Mouse (Mus musculus) liver, adult 2 months (tissue): ENCODE measurements around the gene Hsh2d. TPM values are rescaled to one million over a fixed set of nuclear protein-coding genes. Genes with fewer than 3 reads are reported as not detected.

ENCODE experiments used
- DNase-seq: peaks from one replicate; pipeline ENCODE4 v3.0.0-alpha.2; 2011; ENCODE audit warnings: low read depth, low spot score; ENCODE audit errors: extremely low read depth
- H3K27ac ChIP-seq: fragments of 200-500 bp; replicated peaks from 2 replicates; pipeline ENCODE4 v1.5.1; 2012; ENCODE audit warnings: low read depth, mild to moderate bottlenecking, control low read depth, inconsistent platforms, low read length; ENCODE audit not compliant: insufficient read depth
- H3K27me3 ChIP-seq: fragments of 200-500 bp; 2 replicates; pipeline ENCODE4 v1.6.1; 2012; ENCODE audit warnings: mild to moderate bottlenecking, moderate library complexity, low read length, inconsistent platforms; ENCODE audit not compliant: control insufficient read depth, insufficient read depth
- H3K36me3 ChIP-seq: fragments of 200-500 bp; 2 replicates; pipeline ENCODE4 v1.6.1; 2012; ENCODE audit warnings: low read length, inconsistent platforms; ENCODE audit not compliant: control insufficient read depth, insufficient read depth
- H3K4me1 ChIP-seq: fragments of 200-500 bp; 2 replicates; pipeline ENCODE4 v1.6.1; 2011; ENCODE audit warnings: low read length; ENCODE audit not compliant: control insufficient read depth, insufficient read depth
- H3K4me3 ChIP-seq: fragments of 200-500 bp; 2 replicates; pipeline ENCODE4 v1.5.1; 2011; ENCODE audit warnings: low read depth, mild to moderate bottlenecking, control low read depth, low read length, moderate library complexity; ENCODE audit not compliant: insufficient read depth
- H3K79me2 ChIP-seq: fragments of 200-500 bp; 2 replicates; pipeline ENCODE4 v1.6.1; 2012; ENCODE audit warnings: inconsistent platforms, mild to moderate bottlenecking, low read length, moderate library complexity; ENCODE audit not compliant: control insufficient read depth, insufficient read depth
- H3K9ac ChIP-seq: fragments of 200-500 bp; 2 replicates; pipeline ENCODE4 v1.6.1; 2012; ENCODE audit warnings: low read depth, mild to moderate bottlenecking, control low read depth, inconsistent platforms, low read length
- CTCF ChIP-seq: fragments of 200-500 bp; IDR thresholded peaks from 2 replicates; pipeline ENCODE4 v1.5.1; 2011; ENCODE audit warnings: low read depth, low read length, control low read depth
- POLR2A ChIP-seq: fragments of 200-500 bp; IDR thresholded peaks from 2 replicates; pipeline ENCODE4 v1.6.1; 2011; ENCODE audit warnings: low read length, control low read depth; ENCODE audit not compliant: insufficient read depth; ENCODE audit errors: extremely low read depth
- WGBS: fragments of 180-500 bp; shearing (Covaris S2); methylation state at CpG from one replicate; pipeline ENCODE4 v1.1.7; 2018; 5-methylcytosine and 5-hydroxymethylcytosine counted together
- polyA plus RNA-seq: library from polyadenylated mRNA; depleted of rRNA; stranded (reverse); fragments of >200 nt; gene quantifications from 2 replicates; pipeline ENCODE4 v1.2.3, GENCODE M21; 2012
- total RNA-seq: library from RNA; depleted of rRNA; stranded (reverse); fragments of >200 nt; gene quantifications from 2 replicates; pipeline ENCODE4 v1.2.3, GENCODE M21; 2014

Gene Hsh2d
- total and polyA plus RNA-seq, 2 experiments = 0.11 to 0.18 TPM

DNA sequence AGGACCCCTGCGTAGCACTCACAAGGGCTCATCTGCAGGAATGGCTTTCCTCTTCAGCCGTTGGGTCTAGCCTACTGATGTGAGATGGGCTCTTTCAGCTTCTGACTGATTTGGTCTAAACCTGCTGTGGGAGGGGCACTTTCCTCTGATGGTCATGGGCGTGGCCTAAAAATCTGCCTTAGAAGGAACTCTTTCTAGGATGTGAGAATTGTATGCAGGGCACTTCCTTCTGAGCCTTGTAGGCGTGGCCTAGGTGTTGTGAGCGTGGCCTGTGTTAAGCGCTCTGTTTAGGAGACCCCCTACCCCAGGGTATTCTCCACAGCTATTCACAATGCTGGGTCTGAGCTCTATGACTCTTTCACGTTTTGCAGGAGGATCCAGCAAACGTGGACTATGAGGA, 8.6 kb downstream of the Hsh2d start:
- no peaks in the 10 kb centered on the region for H3K36me3 ChIP-seq
- H3K4me3 ChIP-seq = no peak overlapping the region
- no peak overlapping the region for H3K27ac ChIP-seq
- H3K79me2 ChIP-seq = no peaks in the 10 kb centered on the region
- TF ChIP-seq CTCF (no peak), POLR2A (no peak)
- WGBS = 72% methylated on average over 8 of the region's 8 CpGs
- no peak for DNase-seq
- H3K9ac ChIP-seq = no peak overlapping the region
- no peaks in the 10 kb centered on the region for H3K4me1 ChIP-seq
- no peaks in the 10 kb centered on the region for H3K27me3 ChIP-seq

DNA sequence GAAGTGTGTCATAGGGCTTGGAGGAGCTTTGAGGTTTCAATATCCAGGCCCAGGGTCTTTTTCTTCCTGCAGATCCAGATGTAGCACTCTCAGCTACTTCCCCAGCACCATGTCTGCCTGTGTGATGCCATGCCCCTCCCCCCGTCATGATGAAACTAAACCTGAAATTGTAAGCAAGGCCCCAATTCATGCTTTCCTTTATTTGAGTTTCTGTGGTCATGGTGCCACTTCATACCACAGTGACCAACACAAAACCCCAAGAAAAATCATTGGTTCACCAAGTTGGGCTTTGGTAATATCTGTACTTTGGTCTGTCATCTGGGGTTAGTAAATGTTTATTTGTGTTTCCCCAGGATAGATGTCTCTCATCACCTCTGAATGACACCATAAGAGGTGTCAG, 19.1 kb downstream of the Hsh2d start:
- Histone ChIP-seq H3K27me3 (no peaks in the 10 kb centered on the region), H3K36me3 (no peaks in the 10 kb centered on the region), H3K4me3 (no peak overlapping the region), H3K9ac (no peak overlapping the region), H3K27ac (peak overlapping the region; percentile 57; the same call in 1 of the 2 replicates), H3K4me1 (peaks cover 1% of the 10 kb centered on the region; the same call in 1 of the 2 replicates), H3K79me2 (no peaks in the 10 kb centered on the region)
- 48% methylated on average over 1 of the region's 1 CpGs for WGBS
- TF ChIP-seq POLR2A (no peak), CTCF (no peak)
- peak; percentile 56 for DNase-seq

DNA sequence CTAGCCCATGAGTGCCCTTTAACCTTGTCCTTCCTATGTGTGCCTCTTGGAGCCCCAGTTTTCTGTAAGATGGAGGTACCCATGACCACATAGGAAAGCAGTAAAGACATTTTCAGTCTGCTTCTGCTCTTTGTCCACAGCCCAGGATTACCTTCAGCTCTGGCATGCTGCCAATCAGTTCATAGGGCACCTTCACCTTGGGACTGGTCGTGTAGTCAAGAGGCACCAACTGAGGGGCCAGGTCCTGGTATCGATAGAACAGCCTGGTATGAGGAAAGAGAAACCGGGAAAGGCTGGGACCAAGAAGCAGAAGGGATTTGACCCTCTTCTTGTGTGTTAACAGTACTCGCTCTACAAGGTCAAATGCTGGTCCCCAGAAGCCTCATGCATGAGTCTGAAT, 20.8 kb downstream of the Hsh2d start:
- 56% methylated on average over 4 of the region's 4 CpGs for WGBS
- Histone ChIP-seq H3K27me3 (no peaks in the 10 kb centered on the region), H3K36me3 (no peaks in the 10 kb centered on the region), H3K4me3 (no peak overlapping the region), H3K4me1 (peaks cover 1% of the 10 kb centered on the region; the same call in 1 of the 2 replicates), H3K27ac (no peak overlapping the region; the same call in 1 of the 2 replicates), H3K9ac (no peak overlapping the region), H3K79me2 (no peaks in the 10 kb centered on the region)
- TF ChIP-seq CTCF = no peak
- no peak for TF ChIP-seq POLR2A
- DNase-seq = peak; percentile 27

DNA sequence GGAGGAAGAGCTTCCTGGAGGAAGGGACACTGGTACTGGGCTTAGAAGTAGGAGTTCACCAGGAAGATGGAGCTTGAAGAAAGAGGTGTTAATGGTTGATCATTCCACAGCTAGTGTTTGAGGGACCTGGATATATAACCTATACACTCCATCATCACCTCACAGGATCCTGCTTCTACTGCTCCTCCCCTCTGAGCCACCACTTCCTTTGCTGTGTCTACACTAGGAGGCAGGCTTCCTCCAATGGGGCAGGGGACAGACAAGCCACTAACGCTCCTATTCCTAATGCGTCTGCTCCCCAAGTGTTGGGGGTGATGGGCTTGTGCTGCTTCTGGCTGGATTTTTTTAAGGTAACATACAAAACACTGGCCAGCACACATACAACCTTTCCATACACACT, 21.3 kb downstream of the Hsh2d start:
- Histone ChIP-seq H3K4me3 (no peak overlapping the region), H3K4me1 (peaks cover 1% of the 10 kb centered on the region; the same call in 1 of the 2 replicates), H3K27me3 (no peaks in the 10 kb centered on the region), H3K9ac (no peak overlapping the region), H3K36me3 (no peaks in the 10 kb centered on the region), H3K27ac (no peak overlapping the region), H3K79me2 (no peaks in the 10 kb centered on the region)
- WGBS = 74% methylated on average over 2 of the region's 2 CpGs
- no peak for DNase-seq
- TF ChIP-seq POLR2A = no peak
- TF ChIP-seq CTCF = no peak

DNA sequence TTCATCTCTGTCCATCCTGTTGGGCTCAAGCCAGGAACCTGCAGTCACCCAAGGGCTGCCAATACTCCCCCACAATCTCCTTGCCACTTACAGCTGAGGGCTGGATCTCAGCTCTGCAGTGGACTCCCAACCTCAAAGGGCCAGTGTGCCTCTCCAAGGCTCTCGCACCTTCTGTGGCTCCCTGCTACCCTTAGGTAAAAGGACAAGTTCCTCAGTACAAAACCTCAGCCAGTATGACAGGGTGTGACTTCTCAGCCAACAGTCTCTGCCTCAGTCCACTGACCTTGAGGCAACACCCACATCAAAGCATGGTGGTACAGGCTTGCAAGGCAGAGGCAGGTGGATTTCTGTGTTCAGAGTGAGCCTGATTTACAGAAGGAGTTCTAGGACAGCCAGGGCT, 22.4 kb downstream of the Hsh2d start:
- Histone ChIP-seq H3K79me2 (no peaks in the 10 kb centered on the region), H3K27ac (no peak overlapping the region), H3K36me3 (no peaks in the 10 kb centered on the region), H3K27me3 (no peaks in the 10 kb centered on the region), H3K9ac (no peak overlapping the region), H3K4me3 (no peak overlapping the region), H3K4me1 (peaks cover 5% of the 10 kb centered on the region)
- DNase-seq = no peak
- TF ChIP-seq POLR2A (no peak), CTCF (no peak)
- WGBS = 93% methylated on average over 1 of the region's 1 CpGs

DNA sequence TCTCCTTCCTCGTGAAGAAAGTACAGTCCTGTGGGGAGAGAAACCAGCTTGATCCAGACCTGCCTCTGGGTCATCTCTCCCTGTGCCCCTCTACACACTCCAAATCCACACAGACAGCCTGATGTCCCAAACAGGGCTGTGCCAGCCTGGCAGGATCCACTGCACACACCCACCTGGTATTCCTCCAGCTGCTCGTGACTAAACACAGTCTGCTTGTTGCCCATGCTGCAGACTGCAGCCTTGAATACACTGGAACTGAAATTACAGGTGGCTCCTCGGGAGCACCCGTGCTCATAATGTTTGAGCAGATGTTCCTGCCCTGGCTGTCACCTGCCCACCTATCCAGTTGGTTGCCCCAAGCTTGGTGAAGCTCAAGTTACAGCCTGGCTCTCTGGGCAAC, 23.3 kb downstream of the Hsh2d start, which contains the start of gene Cib3:
Gene Cib3, minus strand, starts transcription at position 87 of the 400 bp plus-strand sequence.
- TF ChIP-seq CTCF = no peak
- TF ChIP-seq POLR2A = no peak
- Histone ChIP-seq H3K79me2 (no peaks in the 10 kb centered on the region), H3K36me3 (no peaks in the 10 kb centered on the region), H3K9ac (no peak within 1 kb of the TSS), H3K27ac (no peak within 1 kb of the TSS), H3K27me3 (no peaks in the 10 kb centered on the region), H3K4me3 (no peak within 1 kb of the TSS), H3K4me1 (peaks cover 6% of the 10 kb centered on the region)
- no peak for DNase-seq
- 31% methylated on average over 4 of the region's 4 CpGs for WGBS
